Mouse (Mus musculus) frontal cortex, adult (tissue): Measurements from ENCODE around the gene Olfr1358.
A peak's percentile ranks its signal among the peaks of the same experiment; 100 is the strongest.
"Not testable (repeated sequence)": the region's sequence is repeated elsewhere in the genome, so short reads cannot be mapped to it uniquely, and the experiment has no call there.

Experiments
- ATAC-seq: cut with Nextera tagmentation; 2 replicates; pipeline ENCODE4 v1.9.2; 2017; ENCODE audit warnings: mild to moderate bottlenecking, moderate library complexity, mixed read lengths; ENCODE audit not compliant: low TSS enrichment

Olfr1358 gene

GRCm38 (mm10) chr10:78517128-78517527 lies at the start of gene Olfr1358:
TSS of gene Olfr1358 (plus strand) at chr10:78517428.
- no peak for ATAC-seq

- no peak for ATAC-seq
Measured at GRCm38 (mm10) chr10:78467761-78468310, 49.4 kb upstream of the Olfr1358 start.

- ATAC-seq, result peak; percentile 56
Measured at GRCm38 (mm10) chr10:78470582-78471313, 46.5 kb upstream of the Olfr1358 start.

- no peak for ATAC-seq
Measured at GRCm38 (mm10) chr10:78472046-78472445, 45.2 kb upstream of the Olfr1358 start.

- no peak for ATAC-seq
Measured at GRCm38 (mm10) chr10:78473434-78473833, 43.8 kb upstream of the Olfr1358 start.

- no peak for ATAC-seq
Measured at GRCm38 (mm10) chr10:78474759-78475158, 42.5 kb upstream of the Olfr1358 start.

GRCm38 (mm10) chr10:78476821-78477220 lies 40.4 kb upstream of the Olfr1358 start:
- no peak for ATAC-seq

- ATAC-seq, result peak; percentile 13; the same call in 1 of the 2 replicates
Measured at GRCm38 (mm10) chr10:78480954-78481927, 36.0 kb upstream of the Olfr1358 start.

GRCm38 (mm10) chr10:78481928-78482499 lies 35.2 kb upstream of the Olfr1358 start:
- peak; percentile 90 for ATAC-seq

- ATAC-seq, result not testable (repeated sequence)
Measured at GRCm38 (mm10) chr10:78485369-78485768, 31.9 kb upstream of the Olfr1358 start.

GRCm38 (mm10) chr10:78486871-78487270 lies 30.4 kb upstream of the Olfr1358 start:
- no peak for ATAC-seq

- ATAC-seq, result peak; percentile 91
Measured at GRCm38 (mm10) chr10:78487431-78488086, 29.7 kb upstream of the Olfr1358 start.

- ATAC-seq, result no peak
Measured at GRCm38 (mm10) chr10:78502986-78503733, 14.1 kb upstream of the Olfr1358 start.

- ATAC-seq, result no peak
Measured at GRCm38 (mm10) chr10:78519792-78520191, 2.6 kb downstream of the Olfr1358 start.

GRCm38 (mm10) chr10:78520260-78521005 lies 3.2 kb downstream of the Olfr1358 start:
- no peak for ATAC-seq

GRCm38 (mm10) chr10:78525071-78525470 lies 7.8 kb downstream of the Olfr1358 start:
- not testable (repeated sequence) for ATAC-seq

GRCm38 (mm10) chr10:78525511-78525910 lies 8.3 kb downstream of the Olfr1358 start:
- ATAC-seq, result no peak

GRCm38 (mm10) chr10:78540943-78541342 lies 23.7 kb downstream of the Olfr1358 start:
- ATAC-seq, result peak; percentile 50; the same call in 1 of the 2 replicates

- no peak for ATAC-seq
Measured at GRCm38 (mm10) chr10:78565070-78565469, 47.8 kb downstream of the Olfr1358 start.

- no peak for ATAC-seq
Measured at GRCm38 (mm10) chr10:78569191-78569590, 52.0 kb downstream of the Olfr1358 start.
